Mouse (Mus musculus): ENCODE results near the gene Ipo5.

Ipo5 gene

DNA sequence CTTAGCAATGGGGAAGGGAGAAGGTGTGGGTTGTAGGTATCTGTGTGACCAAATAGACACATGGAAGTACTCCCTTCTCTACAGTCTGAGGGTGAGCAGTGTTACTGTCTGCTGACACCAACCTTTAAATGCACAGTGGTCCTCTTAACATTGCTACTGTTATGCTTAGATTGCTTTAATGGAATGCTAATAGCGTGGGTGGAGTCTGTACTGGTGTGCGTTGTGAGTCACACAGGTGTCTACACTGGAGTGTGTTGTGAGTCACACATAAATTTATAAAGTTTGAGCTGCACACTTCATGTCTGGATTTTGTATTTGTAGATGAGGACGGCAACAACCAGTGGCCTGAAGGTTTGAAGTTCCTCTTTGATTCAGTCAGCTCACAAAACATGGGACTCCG, 10.8 kb downstream of the Ipo5 start:
- DNase-seq (ENCODE audit: low read depth, low spot score), result peak; percentile 40

DNA sequence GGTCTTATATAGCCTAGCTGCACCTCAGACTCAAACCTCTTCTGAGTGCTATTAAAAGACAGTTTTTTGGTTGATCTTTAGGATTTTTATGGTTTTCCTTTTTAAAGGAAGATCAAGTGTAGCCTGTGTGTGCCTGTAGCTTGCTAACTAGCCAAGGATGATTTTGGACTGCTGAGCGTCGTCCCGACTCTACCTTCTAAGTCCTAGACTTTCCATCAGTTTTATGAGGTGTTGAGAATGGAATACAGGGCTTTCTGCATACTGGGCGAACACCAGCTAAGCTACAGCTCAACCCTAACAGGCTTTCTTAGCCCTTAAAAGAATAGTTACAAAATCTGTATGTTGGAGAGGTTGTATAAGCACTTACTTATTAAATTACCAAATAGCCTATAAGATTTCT, 13.0 kb downstream of the Ipo5 start:
- no peak for DNase-seq (ENCODE audit: low read depth, low spot score)

DNA sequence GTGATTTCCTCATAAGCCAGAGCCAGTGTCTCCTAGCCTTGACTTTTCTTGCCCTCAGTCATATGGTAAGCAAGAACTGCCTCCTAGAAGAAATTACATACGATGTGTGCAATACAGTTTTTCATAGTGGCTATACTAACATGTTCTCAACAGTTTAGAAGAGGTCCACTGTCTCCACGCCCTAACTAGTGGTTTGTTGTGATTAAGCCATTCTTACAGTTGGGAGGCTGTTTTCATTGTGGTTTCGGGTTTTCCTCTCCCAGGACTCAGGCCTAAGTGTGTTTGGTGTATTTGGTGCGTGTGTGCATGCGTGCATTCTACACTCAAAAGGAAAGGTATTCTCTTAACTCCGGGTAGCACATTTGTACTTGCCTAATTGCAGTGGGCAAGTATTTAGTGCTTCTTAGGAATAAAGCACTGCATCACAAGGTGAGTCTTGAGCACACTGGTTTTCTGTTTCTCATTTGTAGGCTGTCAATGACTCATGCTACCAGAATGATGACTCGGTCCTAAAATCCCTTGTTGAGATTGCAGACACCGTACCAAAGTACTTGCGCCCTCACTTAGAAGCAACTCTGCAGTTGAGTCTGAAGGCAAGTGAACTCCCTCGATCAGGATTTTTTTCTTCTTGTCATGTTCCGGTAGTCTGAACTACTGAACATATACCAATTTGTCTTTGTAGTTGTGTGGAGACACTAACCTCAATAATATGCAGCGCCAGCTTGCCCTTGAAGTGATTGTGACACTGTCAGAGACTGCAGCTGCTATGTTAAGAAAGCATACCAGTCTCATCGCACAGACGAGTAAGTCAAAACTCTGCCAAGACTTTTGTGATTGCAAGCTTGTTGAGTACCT, 14.9 kb downstream of the Ipo5 start:
- no peak for DNase-seq (ENCODE audit: low read depth, low spot score)

DNA sequence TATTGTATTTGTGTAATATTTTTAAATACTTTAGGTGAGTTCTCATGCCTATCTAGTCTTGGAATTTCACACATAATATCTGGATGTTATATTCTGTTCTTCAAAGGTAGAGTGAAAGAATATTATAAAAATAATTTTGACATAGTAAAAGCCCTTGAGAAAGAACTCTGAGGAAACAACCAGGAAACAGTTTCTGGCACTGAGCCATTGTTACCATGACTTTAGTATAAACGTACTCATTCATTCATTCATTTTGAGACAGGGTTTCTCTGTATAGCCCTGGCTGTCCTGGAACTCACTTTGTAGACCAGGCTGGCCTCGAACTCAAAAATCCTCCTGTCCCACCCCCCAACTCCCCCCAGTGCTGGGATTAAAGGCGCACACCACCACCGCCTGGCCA, 20.2 kb downstream of the Ipo5 start:
- no peak for DNase-seq (ENCODE audit: low read depth, low spot score)

DNA sequence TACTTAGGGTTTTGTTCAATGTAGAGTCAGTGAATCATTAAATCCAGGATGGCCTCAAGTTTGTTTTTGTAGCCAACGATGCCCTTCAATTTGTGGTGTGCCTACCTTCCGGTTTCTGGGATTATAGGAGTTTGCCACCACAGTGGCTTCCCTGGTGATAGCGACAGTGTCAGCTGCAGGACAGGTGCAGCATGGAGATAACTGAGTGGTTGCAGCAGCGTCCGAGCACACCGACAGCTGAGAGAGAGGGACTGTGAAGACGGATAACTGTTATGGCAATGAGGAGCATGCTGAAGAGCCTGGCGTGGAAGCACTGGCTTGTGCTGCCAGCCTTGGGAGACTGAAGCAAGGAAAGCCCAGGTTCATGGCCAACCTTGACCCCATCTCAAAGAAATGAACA, 22.6 kb downstream of the Ipo5 start:
- DNase-seq (ENCODE audit: low read depth, low spot score), result no peak

DNA sequence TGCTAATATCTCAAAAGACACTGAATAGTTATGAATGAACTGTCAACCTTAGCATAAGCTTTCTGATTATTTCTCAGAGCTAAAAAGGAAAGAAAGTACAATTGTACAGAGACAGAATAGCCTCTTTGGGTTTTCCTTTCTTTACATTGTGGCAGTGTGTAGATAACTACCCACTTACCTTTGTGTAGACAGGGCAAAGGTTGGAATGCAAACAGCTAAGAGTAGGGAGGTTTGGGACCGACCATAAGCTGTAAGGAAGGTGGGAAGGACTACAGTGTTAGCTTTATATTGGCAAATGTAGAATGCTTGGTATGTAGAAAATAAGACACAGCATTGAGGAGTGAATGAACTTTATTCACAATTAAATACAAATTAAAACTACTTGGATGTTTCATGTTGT, 26.1 kb downstream of the Ipo5 start:
- no peak for DNase-seq (ENCODE audit: low read depth, low spot score)

DNA sequence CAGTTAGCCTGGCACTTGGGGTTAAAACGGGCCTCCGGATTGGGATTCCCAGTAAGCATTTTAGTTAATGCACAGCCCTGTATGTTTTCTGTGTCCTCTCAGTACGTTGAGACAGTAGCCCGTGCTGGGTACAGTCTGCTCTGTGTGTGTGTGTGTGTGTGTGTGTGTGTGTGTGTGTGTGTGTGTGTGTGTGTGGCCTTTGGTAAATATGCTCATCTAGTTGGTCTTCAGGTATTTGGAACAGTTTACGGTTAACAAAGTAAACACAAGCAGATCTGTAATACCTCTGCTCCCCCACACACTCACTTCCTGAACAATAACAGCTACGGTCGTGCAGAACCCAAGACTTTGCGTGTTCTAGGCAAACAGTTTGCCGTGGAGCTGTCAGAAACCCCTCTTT, 31.8 kb downstream of the Ipo5 start:
- no peak for DNase-seq (ENCODE audit: low read depth, low spot score)

DNA sequence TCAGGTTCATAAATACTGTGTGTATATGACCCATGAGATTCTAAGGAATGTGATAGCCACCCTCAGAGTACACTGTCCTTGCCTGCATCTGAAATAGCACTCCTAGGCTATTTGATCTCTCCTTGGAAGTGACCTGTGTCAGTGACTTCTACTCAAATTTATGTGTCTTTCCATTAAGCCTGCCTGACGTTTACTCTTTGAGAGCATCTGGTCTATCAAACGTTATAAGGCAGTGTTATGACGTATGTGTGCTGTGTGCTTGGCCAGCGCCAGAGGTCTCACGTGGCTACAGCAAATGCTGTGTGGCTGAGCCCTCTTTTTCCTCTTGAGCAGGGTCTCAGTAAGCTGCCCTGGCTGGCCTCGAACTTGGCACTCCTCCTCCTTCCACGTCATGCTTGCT, 34.1 kb downstream of the Ipo5 start:
- DNase-seq (ENCODE audit: low read depth, low spot score), result no peak

DNA sequence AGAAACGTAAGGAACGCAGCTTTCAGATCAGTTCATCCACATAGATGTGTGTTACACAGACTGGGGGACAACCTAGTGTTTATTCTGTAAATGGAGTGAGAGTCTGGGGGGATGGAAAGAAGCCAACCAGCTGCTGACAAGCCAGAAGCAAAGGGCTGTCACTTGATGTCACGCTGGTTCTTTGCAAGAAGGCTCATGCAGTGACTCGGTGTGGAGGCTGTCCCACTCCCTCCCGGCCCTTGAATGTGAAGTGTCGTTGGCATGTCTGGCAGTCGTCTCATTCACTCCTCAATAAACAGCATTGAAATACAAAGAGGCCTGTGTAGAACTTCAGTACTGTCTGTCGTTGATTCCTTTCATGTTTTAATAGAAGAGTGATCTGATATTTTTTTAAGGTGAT, 36.1 kb downstream of the Ipo5 start:
- DNase-seq (ENCODE audit: low read depth, low spot score), result no peak

DNA sequence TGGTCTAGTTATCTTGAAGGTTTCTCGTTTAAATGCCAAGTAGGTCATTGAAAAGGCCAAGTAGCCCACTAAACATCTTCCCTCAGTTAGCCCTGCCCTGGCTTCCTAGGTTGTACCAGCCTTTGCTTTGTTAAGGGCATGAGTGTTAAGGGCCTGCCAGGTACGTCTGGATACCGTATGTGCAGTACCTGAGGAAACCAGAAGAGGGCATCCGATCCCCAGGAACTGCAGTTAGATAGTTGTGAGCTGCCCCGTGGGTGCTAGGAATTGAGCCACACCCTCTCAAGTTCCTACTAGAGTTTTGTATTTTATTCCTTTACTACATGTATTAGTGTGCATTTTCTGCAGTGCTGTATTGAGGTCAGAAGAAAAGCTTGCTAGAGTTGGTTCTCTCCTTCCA, 38.0 kb downstream of the Ipo5 start:
- peak; percentile 83 for DNase-seq (ENCODE audit: low read depth, low spot score)

DNA sequence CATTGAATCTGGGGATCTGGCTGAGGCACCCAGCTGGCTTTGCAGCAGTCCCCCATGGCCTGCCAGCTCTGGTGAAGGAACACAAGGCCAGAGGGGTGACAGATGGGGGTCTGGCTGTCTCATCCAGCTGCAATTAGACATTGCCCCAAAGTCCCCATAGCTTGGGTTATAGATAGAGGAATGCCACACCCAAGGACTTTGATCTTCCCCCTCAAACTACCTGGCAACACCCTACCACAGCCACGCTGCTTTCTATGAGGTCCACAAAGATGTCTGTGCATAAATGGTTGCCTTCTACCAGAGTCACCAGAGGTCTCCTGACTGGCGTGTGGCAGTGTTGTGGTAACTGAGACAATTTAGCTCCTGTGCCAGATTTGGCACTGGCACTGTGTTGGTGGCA, 39.0 kb downstream of the Ipo5 start:
- DNase-seq (ENCODE audit: low read depth, low spot score), result no peak

DNA sequence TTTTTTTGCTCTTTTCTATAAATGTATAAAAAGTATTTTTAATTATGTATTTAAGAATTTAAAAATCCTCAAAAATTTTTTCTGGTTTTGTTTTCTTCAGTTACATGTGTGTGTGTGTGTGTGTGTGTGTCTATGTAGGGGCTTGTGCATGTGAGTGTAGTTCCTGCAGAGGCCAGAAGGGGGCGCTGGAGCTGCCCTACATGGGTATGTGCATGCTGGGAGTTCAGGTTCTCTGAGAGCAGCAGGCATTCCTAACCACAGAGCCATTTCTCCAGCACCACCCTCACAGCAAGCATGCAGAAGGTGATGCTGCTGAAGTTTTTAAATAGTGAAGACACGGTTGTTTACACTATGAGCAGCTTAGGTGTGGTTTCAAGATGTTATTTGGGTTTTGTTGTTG, 41.4 kb downstream of the Ipo5 start:
- peak; percentile 57 for DNase-seq (ENCODE audit: low read depth, low spot score)

DNA sequence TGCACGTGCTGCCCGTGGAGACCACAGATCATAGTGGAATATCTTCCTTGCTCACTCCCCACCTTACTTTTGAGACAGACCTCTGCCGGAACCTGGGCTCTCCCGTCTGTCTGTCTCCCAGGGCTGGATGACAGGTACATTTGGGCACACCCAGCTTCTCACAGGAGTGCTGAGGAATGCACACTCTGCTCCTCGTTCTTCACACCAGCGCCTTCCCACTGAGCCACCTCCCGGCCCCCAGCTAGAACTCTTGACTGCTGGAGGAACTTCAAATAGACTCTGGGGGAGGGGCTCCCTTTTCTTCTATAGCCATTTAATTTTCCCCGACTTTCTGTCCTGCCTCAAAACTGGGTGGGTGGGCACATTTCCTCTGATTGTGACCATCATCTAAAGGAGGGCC, 49.5 kb downstream of the Ipo5 start:
- DNase-seq (ENCODE audit: low read depth, low spot score), result peak; percentile 63

DNA sequence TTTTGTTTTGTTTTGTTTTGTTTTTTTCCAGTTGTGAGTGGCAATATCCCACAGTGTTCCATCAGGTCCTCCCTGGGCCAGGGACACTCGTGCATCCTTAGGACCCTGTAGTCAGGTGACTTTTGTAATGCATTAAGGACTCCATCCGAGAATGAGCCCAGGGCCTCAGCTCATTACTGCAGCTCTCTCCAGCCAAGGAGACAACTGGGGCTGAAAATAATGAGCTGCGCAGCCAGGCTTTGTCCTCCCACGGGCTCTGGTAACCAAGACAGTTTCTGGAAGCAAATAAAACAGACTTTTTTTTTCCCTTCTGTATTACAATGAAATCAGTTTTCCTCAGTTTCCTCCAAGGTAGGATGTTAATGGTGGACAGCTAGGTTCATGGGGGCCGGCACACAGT, 50.0 kb downstream of the Ipo5 start:
- DNase-seq (ENCODE audit: low read depth, low spot score), result no peak

DNA sequence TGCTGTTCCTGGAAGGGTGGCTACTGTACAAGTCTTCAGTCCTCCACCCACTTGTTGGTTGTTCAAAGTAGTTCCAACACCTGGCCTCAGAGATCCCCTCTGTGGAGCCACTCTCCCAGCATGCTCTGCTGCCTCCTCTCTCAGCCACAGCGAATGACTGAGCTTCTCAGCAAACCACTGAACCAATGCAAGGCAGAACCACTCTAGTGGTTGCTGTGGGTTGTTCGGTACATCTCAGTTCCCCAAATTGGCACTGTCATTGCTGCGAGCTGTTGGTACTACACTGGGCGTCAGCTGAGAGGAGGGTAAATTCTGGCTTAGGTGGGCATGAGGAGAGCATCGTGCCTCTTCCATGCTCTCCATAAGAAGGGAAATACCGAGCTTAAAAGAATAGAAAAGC, 56.0 kb downstream of the Ipo5 start:
- DNase-seq (ENCODE audit: low read depth, low spot score), result no peak

DNA sequence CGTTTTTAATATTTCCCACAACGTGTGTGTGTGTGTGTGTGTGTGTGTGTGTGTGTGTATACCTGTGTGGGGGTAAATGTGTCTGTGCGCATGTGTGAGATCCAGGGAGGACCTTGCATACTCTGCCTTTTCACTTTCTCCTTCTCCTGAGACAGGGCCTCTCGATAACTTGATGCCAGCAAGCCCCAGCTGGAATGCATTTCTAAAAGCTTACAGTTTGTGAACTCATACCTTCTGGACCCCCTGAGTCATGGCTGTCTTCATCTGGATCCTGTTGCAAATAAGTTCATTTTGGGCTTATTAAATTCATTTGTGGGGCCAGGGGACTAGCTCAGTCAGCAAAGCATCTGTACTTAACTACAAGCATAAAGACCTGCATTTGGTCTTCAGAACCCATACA, 57.7 kb downstream of the Ipo5 start:
- no peak for DNase-seq (ENCODE audit: low read depth, low spot score)

DNA sequence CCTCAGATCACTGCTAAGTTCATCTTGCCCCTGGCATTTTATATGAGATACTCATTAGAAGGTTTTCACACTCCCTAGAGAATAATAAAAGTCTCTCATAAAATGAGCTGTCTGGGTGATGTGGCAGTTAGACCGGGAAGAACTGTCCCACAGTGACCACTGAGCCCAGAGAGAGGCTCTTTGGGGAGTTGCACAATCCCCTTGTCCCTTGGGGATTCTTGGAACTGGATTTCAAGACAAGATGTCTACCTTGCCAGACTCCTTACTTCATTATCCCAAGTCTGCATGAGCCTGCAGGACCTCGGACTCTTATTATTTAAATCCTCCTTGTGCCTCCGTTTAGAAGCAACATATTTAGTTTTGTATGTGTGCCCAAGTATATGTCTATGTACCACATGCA, 58.6 kb downstream of the Ipo5 start:
- DNase-seq (ENCODE audit: low read depth, low spot score), result no peak

DNA sequence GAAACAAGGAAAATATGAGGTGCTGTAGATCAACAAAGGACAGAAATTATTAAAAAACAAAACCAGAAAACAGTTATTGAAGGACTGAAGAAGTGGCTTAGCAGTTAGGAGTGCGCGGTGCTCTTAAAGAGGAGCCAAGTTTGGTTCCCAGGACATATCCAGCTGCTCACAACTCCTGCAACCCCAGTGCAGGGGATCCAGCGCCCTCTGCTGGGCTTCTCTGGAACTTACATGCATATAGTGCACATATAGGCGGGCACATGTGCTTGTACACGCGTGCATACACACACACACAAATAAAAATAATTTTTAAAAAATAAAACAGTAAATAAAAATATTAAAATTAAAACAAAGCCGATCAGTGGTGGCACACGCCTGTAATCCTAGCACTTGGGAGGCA, 59.6 kb downstream of the Ipo5 start:
- peak; percentile 71 for DNase-seq (ENCODE audit: low read depth, low spot score)

DNA sequence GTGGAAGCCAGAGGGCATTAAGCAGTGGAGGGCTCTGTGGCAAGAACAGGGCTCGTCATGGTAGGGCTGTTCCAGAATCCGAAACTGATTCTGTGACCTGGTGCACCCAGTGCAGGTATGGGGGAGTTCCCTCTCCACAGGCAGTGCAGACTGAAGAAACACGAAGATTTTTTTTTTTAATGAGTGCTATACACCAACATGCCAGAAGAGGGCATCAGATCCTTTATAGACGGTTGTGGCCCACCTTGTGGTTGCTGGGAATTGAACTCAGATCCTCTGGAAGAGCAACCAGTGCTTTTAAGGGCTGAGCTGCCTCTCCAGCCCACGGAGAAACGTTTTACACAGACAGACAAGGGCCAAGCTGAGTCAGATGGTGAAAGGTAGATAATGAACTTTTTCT, 60.3 kb downstream of the Ipo5 start:
- DNase-seq (ENCODE audit: low read depth, low spot score), result peak; percentile 60

DNA sequence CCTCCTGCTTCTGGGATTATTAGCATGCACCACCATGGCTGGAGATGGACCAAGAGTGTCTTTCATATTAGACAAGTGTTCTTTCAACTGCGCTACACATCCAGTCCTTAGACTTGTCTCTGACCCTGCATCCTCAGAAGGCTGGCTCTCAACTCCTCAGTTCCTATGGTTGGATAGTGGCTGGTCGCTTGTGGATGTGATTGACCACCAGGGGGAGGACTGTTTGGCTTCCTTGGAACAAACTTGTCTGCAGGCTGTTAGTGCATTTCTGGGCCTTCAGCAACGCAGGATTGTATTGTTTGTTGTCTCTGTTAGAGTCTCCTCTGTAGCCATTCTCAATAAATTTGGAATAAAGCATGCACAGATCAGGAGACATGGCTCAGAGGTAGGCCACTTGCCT, 68.5 kb downstream of the Ipo5 start:
- peak; percentile 62 for DNase-seq (ENCODE audit: low read depth, low spot score)

DNA sequence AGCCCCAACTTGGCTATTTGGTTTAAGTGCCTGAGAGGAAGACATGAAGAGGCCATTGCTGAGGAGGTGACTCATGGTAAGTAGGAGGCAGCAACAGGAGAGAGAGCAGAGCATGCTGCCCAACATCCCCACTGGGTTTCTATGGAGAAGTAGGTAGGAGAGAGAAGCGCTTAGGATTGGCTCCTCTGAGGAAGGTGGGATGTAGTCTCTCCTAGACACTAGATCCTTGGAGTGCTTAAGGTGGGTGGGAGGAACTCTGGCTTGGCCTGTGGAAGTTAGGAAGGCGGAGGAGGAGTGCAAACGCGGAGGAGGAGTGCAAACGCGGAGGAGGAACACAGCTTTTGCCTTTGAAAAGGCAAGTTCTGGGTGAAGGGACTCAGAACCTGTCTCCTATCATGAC, 78.1 kb downstream of the Ipo5 start:
- DNase-seq (ENCODE audit: low read depth, low spot score), result no peak
